Mouse (Mus musculus): ENCODE measurements at regions not wholly inside any gene's neighbourhood (a gene's known extent, or its start where the extent isn't known, plus 50 kb on each side); places are given as distances from the start of the nearest gene placed in this dataset.
A peak's percentile ranks its signal among the peaks of the same experiment; 100 is the strongest.

- peak; percentile 87 for DNase-seq (ENCODE audit: low read depth)
- TF ChIP-seq CTCF (IDR thresholded peaks at IDR 0.05; ENCODE audit: borderline replicate concordance, extremely low read depth, insufficient read depth, insufficient read length) (peak; percentile 64; the same call in 1 of the 2 replicates), POLR2A (IDR thresholded peaks at IDR 0.05; ENCODE audit: borderline replicate concordance, extremely low read depth, insufficient read depth, insufficient read length, poor library complexity, severe bottlenecking) (no peak)
Measured at GRCm38 (mm10) chr9:69899371-69899770, 89.9 kb upstream of the Bnip2 start.

- DNase-seq (ENCODE audit: low read depth), result no peak
- TF ChIP-seq POLR2A (IDR thresholded peaks at IDR 0.05; ENCODE audit: borderline replicate concordance, extremely low read depth, insufficient read depth, insufficient read length, poor library complexity, severe bottlenecking), result no peak
- no peak for TF ChIP-seq CTCF (IDR thresholded peaks at IDR 0.05; ENCODE audit: borderline replicate concordance, extremely low read depth, insufficient read depth, insufficient read length)
Measured at GRCm38 (mm10) chr9:69900871-69901270, 88.4 kb upstream of the Bnip2 start.

GRCm38 (mm10) chr9:69907123-69907945 lies 81.9 kb upstream of the Bnip2 start:
- TF ChIP-seq CTCF (IDR thresholded peaks at IDR 0.05; ENCODE audit: borderline replicate concordance, extremely low read depth, insufficient read depth, insufficient read length) (no peak), POLR2A (IDR thresholded peaks at IDR 0.05; ENCODE audit: borderline replicate concordance, extremely low read depth, insufficient read depth, insufficient read length, poor library complexity, severe bottlenecking) (no peak)
- DNase-seq (ENCODE audit: low read depth), result peak; percentile 75

GRCm38 (mm10) chr9:69910621-69911020 lies 78.6 kb upstream of the Bnip2 start:
- DNase-seq (ENCODE audit: low read depth), result no peak
- no peak for TF ChIP-seq POLR2A (IDR thresholded peaks at IDR 0.05; ENCODE audit: borderline replicate concordance, extremely low read depth, insufficient read depth, insufficient read length, poor library complexity, severe bottlenecking)
- no peak for TF ChIP-seq CTCF (IDR thresholded peaks at IDR 0.05; ENCODE audit: borderline replicate concordance, extremely low read depth, insufficient read depth, insufficient read length)

GRCm38 (mm10) chr9:69928126-69928525 lies 61.1 kb upstream of the Bnip2 start:
- TF ChIP-seq CTCF (IDR thresholded peaks at IDR 0.05; ENCODE audit: borderline replicate concordance, extremely low read depth, insufficient read depth, insufficient read length), result peak; percentile 19; the same call in 1 of the 2 replicates
- no peak for TF ChIP-seq POLR2A (IDR thresholded peaks at IDR 0.05; ENCODE audit: borderline replicate concordance, extremely low read depth, insufficient read depth, insufficient read length, poor library complexity, severe bottlenecking)
- no peak for DNase-seq (ENCODE audit: low read depth)

- DNase-seq (ENCODE audit: low read depth), result peak; percentile 11
- TF ChIP-seq POLR2A (IDR thresholded peaks at IDR 0.05; ENCODE audit: borderline replicate concordance, extremely low read depth, insufficient read depth, insufficient read length, poor library complexity, severe bottlenecking), result no peak
Measured at GRCm38 (mm10) chr9:69937863-69938262, 51.4 kb upstream of the Bnip2 start.

Measured in brain, embryonic 14.5 days (tissue).